Mouse (Mus musculus) liver, embryonic 13.5 days (tissue): ENCODE data around the gene A130010J15Rik. TPM values are rescaled to one million over a fixed set of nuclear protein-coding genes. Genes with fewer than 3 reads are reported as not detected.

Experiments used
- polyA plus RNA-seq: library from polyadenylated mRNA; unstranded; fragments of >200 nt; fragmentation: Nextera tagmentation; extraction: Ambion mirVana; gene quantifications from 2 replicates; pipeline ENCODE4 v1.2.1, GENCODE M21; 2015

A130010J15Rik gene
- polyA plus RNA-seq, 1 experiment from 2014 or later, result 5.5 TPM

Other genes with a start within 250 kb of the A130010J15Rik start
- 5.0 and 5.3 TPM in 2 replicates for gene Syt14, start 132.3 kb upstream of the A130010J15Rik start, polyA plus RNA-seq
- 3.7 and 3.9 TPM in 2 replicates for gene Diexf, start 37.8 kb upstream of the A130010J15Rik start, polyA plus RNA-seq
- gene Irf6, start 14.9 kb upstream of the A130010J15Rik start, polyA plus RNA-seq, result 1.8 and 2.5 TPM in 2 replicates
- gene Traf3ip3, start 33.7 kb downstream of the A130010J15Rik start, polyA plus RNA-seq, result 7.1 and 7.3 TPM in 2 replicates
- gene Lamb3, start 39.7 kb downstream of the A130010J15Rik start, polyA plus RNA-seq, result 0.21 and 0.25 TPM in 2 replicates
- 2.0 and 2.1 TPM in 2 replicates for gene Hsd11b1, start 96.0 kb downstream of the A130010J15Rik start, polyA plus RNA-seq
- gene G0s2, start 105.2 kb downstream of the A130010J15Rik start, polyA plus RNA-seq, result 40.3 and 43.2 TPM in 2 replicates
- gene Camk1g, start 202.3 kb downstream of the A130010J15Rik start, polyA plus RNA-seq, result 0.35 and 0.59 TPM in 2 replicates